Mouse (Mus musculus): ENCODE data around the gene Map3k1. TPM values are rescaled to one million over a fixed set of nuclear protein-coding genes. Genes with fewer than 3 reads are reported as not detected.

Map3k1 gene
- polyA plus RNA-seq, 1 experiment from 2014 or later: 16.4 TPM

DNA sequence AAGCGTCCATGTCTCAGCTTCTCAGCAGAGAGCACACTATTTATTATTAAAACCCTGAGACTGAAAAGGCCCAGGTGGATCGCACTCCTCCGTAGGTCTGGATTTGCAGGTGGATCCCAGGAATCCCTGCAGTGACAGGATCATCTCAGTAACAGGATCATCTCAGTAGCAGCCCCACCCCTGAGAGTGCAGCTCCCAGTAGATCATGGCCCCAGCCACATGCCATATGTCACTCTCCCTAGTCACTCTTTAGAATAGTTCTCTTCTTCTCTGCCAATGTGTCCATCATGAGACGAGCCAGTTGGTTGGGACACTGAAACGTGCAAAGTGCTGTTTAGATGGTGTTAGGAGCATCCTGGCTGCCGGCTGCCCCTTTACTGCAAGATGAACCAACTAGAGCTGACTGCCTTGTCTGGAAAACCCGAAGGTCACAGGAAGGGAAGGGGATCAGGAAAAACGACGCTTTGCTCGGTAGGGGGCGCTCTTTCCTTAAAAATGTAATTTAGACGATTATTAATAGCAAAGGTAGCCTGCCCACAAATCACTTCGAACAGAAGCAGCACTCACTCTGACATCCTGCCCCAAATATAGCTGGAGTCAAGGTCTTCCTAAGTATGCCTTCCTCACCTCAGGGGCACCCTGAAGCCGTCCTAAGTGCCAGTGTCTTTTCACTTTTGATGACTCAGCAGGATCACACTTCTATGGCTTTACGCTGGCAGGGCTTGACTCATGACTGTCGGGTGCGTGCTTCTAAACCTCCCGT lies 20.8 kb downstream of the Map3k1 start:
- peaks cover 14% of the 10 kb centered on the region; the same call in 1 of the 2 replicates for H3K4me1 ChIP-seq (ENCODE audit: control insufficient read depth, insufficient read depth, low read length)
- no peak overlapping the region for H3K4me2 ChIP-seq (ENCODE audit: low read depth, low read length)
- H3K27ac ChIP-seq (ENCODE audit: low read depth, low read length): no peak overlapping the region
- no peak overlapping the region for H3K9ac ChIP-seq (replicated peaks; ENCODE audit: low read depth, low read length)
- H3K9me3 ChIP-seq (ENCODE audit: control insufficient read depth, low read length): no peaks in the 10 kb centered on the region
- WGBS: 30% methylated on average over 18 of the region's 18 CpGs
- H3K36me3 ChIP-seq (ENCODE audit: control insufficient read depth, insufficient read depth, low read length): no peaks in the 10 kb centered on the region
- H3K27me3 ChIP-seq (ENCODE audit: control insufficient read depth, insufficient read depth, low read length): no peaks in the 10 kb centered on the region
- peak; percentile 59 for ATAC-seq (ENCODE audit: low read depth)
- H3K4me3 ChIP-seq (ENCODE audit: low read depth, low read length): no peak overlapping the region

DNA sequence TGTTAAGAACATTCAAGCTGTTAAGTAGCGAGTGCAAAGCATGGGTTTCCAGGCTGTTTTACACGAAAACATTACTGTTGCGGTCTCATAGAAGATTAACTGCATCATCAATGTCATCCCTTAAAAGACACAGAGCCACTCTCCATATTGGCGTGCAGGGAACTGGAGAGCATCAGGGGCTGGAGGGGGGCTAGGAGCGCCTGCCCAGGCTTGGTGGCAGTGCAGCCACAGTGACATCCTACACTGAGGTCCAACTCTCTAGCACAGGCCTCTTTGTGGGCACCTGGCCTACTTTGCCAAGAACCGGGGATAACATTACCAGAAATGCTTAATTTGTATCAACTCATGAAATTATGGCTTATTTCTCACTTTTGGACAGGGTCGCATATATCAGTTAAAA lies 22.2 kb downstream of the Map3k1 start:
- Histone ChIP-seq H3K27me3 (ENCODE audit: control insufficient read depth, insufficient read depth, low read length) (no peaks in the 10 kb centered on the region), H3K4me1 (ENCODE audit: control insufficient read depth, insufficient read depth, low read length) (peaks cover 14% of the 10 kb centered on the region; the same call in 1 of the 2 replicates), H3K27ac (ENCODE audit: low read depth, low read length) (no peak overlapping the region), H3K9ac (replicated peaks; ENCODE audit: low read depth, low read length) (no peak overlapping the region), H3K36me3 (ENCODE audit: control insufficient read depth, insufficient read depth, low read length) (no peaks in the 10 kb centered on the region), H3K9me3 (ENCODE audit: control insufficient read depth, low read length) (no peaks in the 10 kb centered on the region), H3K4me3 (ENCODE audit: low read depth, low read length) (no peak overlapping the region), H3K4me2 (ENCODE audit: low read depth, low read length) (no peak overlapping the region)
- ATAC-seq (ENCODE audit: low read depth): no peak
- WGBS: 91% methylated on average over 7 of the region's 7 CpGs

DNA sequence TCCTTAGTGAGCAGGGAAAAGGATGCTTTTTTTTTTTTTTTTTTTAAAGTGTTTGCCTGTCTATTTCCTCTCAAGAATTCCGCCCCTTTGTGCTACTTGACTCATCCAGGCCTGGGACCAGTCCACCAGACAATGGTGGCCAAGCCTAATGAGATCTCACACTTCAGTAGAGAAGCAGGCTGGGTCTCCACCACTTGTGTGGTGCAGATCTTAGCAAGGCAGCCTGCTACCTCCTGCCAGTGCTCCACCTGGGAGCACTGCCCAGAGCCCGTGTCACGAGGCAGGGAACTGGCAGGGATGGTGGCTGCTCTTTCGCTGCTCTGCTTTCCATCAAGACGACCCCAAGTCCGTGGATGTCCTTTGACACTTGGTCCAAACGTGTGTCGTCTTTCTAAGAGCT lies 25.3 kb downstream of the Map3k1 start:
- Histone ChIP-seq H3K9me3 (ENCODE audit: control insufficient read depth, low read length) (no peaks in the 10 kb centered on the region), H3K9ac (replicated peaks; ENCODE audit: low read depth, low read length) (no peak overlapping the region), H3K4me3 (ENCODE audit: low read depth, low read length) (no peak overlapping the region), H3K27me3 (ENCODE audit: control insufficient read depth, insufficient read depth, low read length) (no peaks in the 10 kb centered on the region), H3K4me1 (ENCODE audit: control insufficient read depth, insufficient read depth, low read length) (0 out of 2 replicates have a peak, but pooled peaks cover 3% of the 10 kb centered on the region), H3K4me2 (ENCODE audit: low read depth, low read length) (no peak overlapping the region), H3K36me3 (ENCODE audit: control insufficient read depth, insufficient read depth, low read length) (no peaks in the 10 kb centered on the region), H3K27ac (ENCODE audit: low read depth, low read length) (no peak overlapping the region)
- WGBS: 92% methylated on average over 8 of the region's 8 CpGs
- ATAC-seq (ENCODE audit: low read depth): no peak

DNA sequence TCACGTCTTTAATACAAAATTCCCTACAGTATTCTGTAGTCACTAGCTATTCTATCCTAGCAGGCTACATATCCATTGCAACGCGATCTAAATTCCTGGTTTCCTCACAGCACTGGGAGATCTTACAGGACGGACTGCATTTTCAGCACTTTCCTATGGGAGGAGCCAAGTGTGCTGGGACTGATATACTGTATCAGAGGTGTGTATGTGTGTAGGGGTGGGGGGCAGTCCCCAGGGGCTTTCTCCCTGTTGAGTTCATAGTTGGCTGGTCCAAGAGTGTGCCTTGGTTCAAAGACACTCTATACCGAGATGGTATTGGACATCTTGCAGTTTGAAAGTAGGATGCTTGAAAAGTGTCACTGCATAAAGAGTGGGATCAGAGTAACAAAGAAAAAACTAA lies 29.3 kb downstream of the Map3k1 start:
- 82% methylated on average over 5 of the region's 5 CpGs for WGBS
- Histone ChIP-seq H3K27ac (ENCODE audit: low read depth, low read length) (no peak overlapping the region), H3K9ac (replicated peaks; ENCODE audit: low read depth, low read length) (no peak overlapping the region), H3K9me3 (ENCODE audit: control insufficient read depth, low read length) (no peaks in the 10 kb centered on the region), H3K27me3 (ENCODE audit: control insufficient read depth, insufficient read depth, low read length) (no peaks in the 10 kb centered on the region), H3K36me3 (ENCODE audit: control insufficient read depth, insufficient read depth, low read length) (no peaks in the 10 kb centered on the region), H3K4me1 (ENCODE audit: control insufficient read depth, insufficient read depth, low read length) (0 out of 2 replicates have a peak, but pooled peaks cover 7% of the 10 kb centered on the region), H3K4me2 (ENCODE audit: low read depth, low read length) (no peak overlapping the region), H3K4me3 (ENCODE audit: low read depth, low read length) (no peak overlapping the region)
- ATAC-seq (ENCODE audit: low read depth): no peak

DNA sequence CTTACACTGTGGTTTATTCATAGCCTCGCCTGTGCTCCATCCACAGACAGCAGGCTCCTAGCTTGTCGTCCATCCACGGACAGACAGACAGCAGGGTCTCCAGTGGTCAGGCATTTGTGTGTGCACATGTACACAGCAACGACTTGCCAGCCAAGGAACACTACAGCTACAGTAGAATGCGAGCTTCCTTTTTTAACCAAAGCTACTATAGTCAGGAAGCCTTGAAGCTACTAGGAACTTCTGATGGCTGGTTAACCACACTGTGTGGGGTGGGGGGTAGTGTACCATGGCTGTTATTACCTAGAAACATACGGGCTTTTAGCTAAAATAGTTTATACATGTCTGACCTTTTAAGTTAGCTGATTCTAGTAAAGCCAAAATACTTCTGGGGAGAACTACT lies 30.2 kb downstream of the Map3k1 start:
- ATAC-seq (ENCODE audit: low read depth): no peak
- no peak overlapping the region for H3K4me2 ChIP-seq (ENCODE audit: low read depth, low read length)
- no peak overlapping the region for H3K4me3 ChIP-seq (ENCODE audit: low read depth, low read length)
- 79% methylated on average over 6 of the region's 6 CpGs for WGBS
- no peaks in the 10 kb centered on the region for H3K9me3 ChIP-seq (ENCODE audit: control insufficient read depth, low read length)
- no peaks in the 10 kb centered on the region for H3K27me3 ChIP-seq (ENCODE audit: control insufficient read depth, insufficient read depth, low read length)
- H3K36me3 ChIP-seq (ENCODE audit: control insufficient read depth, insufficient read depth, low read length): no peaks in the 10 kb centered on the region
- no peak overlapping the region for H3K9ac ChIP-seq (replicated peaks; ENCODE audit: low read depth, low read length)
- H3K4me1 ChIP-seq (ENCODE audit: control insufficient read depth, insufficient read depth, low read length): 0 out of 2 replicates have a peak, but pooled peaks cover 7% of the 10 kb centered on the region
- no peak overlapping the region for H3K27ac ChIP-seq (ENCODE audit: low read depth, low read length)

DNA sequence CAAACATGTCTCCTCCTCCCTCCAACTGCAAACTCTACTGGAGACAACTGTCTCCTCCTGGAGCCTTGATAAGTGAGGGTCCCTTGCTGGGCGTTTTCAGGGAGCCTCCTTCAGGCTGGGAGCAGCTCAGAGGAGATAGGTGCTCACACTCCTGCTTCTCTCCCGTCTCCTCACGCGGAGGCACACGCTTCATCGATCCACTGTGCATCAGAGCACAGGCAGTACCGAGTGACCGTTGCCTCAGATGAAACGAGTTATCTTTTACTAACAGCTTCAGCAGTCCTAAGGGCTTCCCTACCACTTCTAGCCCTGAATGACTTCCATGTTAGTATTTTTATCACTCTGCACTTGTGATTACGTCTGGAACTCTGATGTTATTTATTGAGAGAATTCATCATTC lies 30.9 kb downstream of the Map3k1 start:
- no peak for ATAC-seq (ENCODE audit: low read depth)
- H3K9me3 ChIP-seq (ENCODE audit: control insufficient read depth, low read length): no peaks in the 10 kb centered on the region
- H3K4me3 ChIP-seq (ENCODE audit: low read depth, low read length): no peak overlapping the region
- H3K36me3 ChIP-seq (ENCODE audit: control insufficient read depth, insufficient read depth, low read length): no peaks in the 10 kb centered on the region
- 74% methylated on average over 10 of the region's 10 CpGs for WGBS
- no peak overlapping the region for H3K4me2 ChIP-seq (ENCODE audit: low read depth, low read length)
- H3K9ac ChIP-seq (replicated peaks; ENCODE audit: low read depth, low read length): no peak overlapping the region
- H3K4me1 ChIP-seq (ENCODE audit: control insufficient read depth, insufficient read depth, low read length): 0 out of 2 replicates have a peak, but pooled peaks cover 7% of the 10 kb centered on the region
- no peaks in the 10 kb centered on the region for H3K27me3 ChIP-seq (ENCODE audit: control insufficient read depth, insufficient read depth, low read length)
- no peak overlapping the region for H3K27ac ChIP-seq (ENCODE audit: low read depth, low read length)

DNA sequence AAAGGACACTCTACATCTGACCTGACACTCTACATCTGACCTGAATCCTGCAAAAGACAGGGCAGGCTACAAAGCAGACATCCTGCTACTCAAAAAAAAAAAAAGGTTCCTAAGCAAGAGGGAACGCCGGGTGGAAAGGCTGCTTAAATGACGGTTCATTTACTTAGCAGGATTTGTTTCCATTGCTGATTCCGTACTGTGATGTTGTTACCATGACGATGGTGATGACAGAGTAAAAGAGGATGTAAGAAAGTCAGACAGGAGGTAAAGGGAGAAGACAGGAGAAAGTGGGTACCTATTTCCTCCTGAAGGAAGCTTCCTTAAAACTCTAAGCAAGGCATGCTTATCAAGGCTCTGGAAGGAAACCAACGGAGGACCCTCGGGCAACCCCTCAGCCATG lies 31.6 kb downstream of the Map3k1 start:
- WGBS: 50% methylated on average over 7 of the region's 7 CpGs
- Histone ChIP-seq H3K27me3 (ENCODE audit: control insufficient read depth, insufficient read depth, low read length) (no peaks in the 10 kb centered on the region), H3K4me2 (ENCODE audit: low read depth, low read length) (no peak overlapping the region), H3K4me1 (ENCODE audit: control insufficient read depth, insufficient read depth, low read length) (0 out of 2 replicates have a peak, but pooled peaks cover 7% of the 10 kb centered on the region), H3K9ac (replicated peaks; ENCODE audit: low read depth, low read length) (no peak overlapping the region), H3K27ac (ENCODE audit: low read depth, low read length) (no peak overlapping the region), H3K9me3 (ENCODE audit: control insufficient read depth, low read length) (no peaks in the 10 kb centered on the region), H3K4me3 (ENCODE audit: low read depth, low read length) (no peak overlapping the region), H3K36me3 (ENCODE audit: control insufficient read depth, insufficient read depth, low read length) (no peaks in the 10 kb centered on the region)
- no peak for ATAC-seq (ENCODE audit: low read depth)

DNA sequence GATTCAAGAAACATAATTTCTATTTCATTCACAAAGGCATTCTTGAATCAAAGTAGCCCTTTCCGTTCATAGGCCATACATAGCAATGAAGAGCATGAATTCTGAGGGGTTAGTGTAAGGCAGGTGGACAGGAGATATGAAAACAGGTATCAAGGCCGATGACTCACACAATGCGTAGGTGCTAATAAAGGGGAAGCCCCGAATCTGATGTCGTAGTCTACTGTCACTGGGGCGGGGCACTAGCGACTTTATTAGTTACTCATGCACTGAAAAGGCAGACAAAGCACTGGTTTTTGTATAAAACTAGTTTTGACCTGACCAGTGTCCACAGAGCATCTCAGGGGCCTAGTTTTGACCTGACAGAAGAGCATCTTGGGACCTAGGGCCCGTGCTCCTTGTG lies 36.7 kb downstream of the Map3k1 start:
- Histone ChIP-seq H3K27ac (ENCODE audit: low read depth, low read length) (no peak overlapping the region), H3K36me3 (ENCODE audit: control insufficient read depth, insufficient read depth, low read length) (peaks cover 9% of the 10 kb centered on the region), H3K9me3 (ENCODE audit: control insufficient read depth, low read length) (no peaks in the 10 kb centered on the region), H3K4me2 (ENCODE audit: low read depth, low read length) (no peak overlapping the region), H3K4me3 (ENCODE audit: low read depth, low read length) (no peak overlapping the region), H3K4me1 (ENCODE audit: control insufficient read depth, insufficient read depth, low read length) (0 out of 2 replicates have a peak, but pooled peaks cover 2% of the 10 kb centered on the region), H3K9ac (replicated peaks; ENCODE audit: low read depth, low read length) (no peak overlapping the region), H3K27me3 (ENCODE audit: control insufficient read depth, insufficient read depth, low read length) (no peaks in the 10 kb centered on the region)
- 90% methylated on average over 8 of the region's 8 CpGs for WGBS
- no peak for ATAC-seq (ENCODE audit: low read depth)

DNA sequence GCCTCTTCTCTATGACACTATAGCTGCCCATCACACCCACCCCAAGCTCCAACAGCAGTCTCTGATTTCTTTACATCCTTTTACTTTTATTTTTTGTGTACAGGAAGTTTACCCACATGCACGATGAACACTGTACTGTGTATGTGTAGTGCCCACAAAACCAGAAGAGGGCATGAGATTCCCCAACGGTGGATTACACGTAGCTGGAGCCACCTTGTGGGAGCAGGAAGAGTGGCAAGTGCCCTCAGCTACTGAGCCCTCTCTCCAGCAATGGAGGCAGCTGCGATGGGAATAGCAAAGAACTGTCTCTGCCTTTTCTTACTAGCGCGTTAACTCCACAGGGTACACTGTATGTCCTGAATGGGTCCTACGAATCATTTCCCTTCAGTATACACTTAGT lies 37.6 kb downstream of the Map3k1 start:
- no peaks in the 10 kb centered on the region for H3K4me1 ChIP-seq (ENCODE audit: control insufficient read depth, insufficient read depth, low read length)
- 62% methylated on average over 7 of the region's 7 CpGs for WGBS
- peaks cover 16% of the 10 kb centered on the region for H3K36me3 ChIP-seq (ENCODE audit: control insufficient read depth, insufficient read depth, low read length)

More for the DNA sequence above, 37.6 kb downstream of the Map3k1 start:
- Histone ChIP-seq H3K4me2 (ENCODE audit: low read depth, low read length) (no peak overlapping the region), H3K27me3 (ENCODE audit: control insufficient read depth, insufficient read depth, low read length) (no peaks in the 10 kb centered on the region), H3K4me3 (ENCODE audit: low read depth, low read length) (no peak overlapping the region), H3K9ac (replicated peaks; ENCODE audit: low read depth, low read length) (no peak overlapping the region), H3K9me3 (ENCODE audit: control insufficient read depth, low read length) (no peaks in the 10 kb centered on the region), H3K27ac (ENCODE audit: low read depth, low read length) (no peak overlapping the region)
- ATAC-seq (ENCODE audit: low read depth): peak; percentile 93
